Mouse (Mus musculus) lung, embryonic 14.5 days (tissue): ENCODE measurements around the gene E2f6. TPM values are rescaled to one million over a fixed set of nuclear protein-coding genes. Genes with fewer than 3 reads are reported as not detected.

Experiments
- ATAC-seq: fragments of 200-750 bp; cut with Nextera tagmentation; 2 replicates; pipeline ENCODE4 v1.8.0; 2017; ENCODE audit warnings: mild to moderate bottlenecking, moderate TSS enrichment, moderate library complexity; ENCODE audit not compliant: insufficient read depth
- DNase-seq: peaks from one replicate; pipeline ENCODE4 v3.0.0-alpha.2; 2015
- H3K27ac ChIP-seq: fragments of 300-500 bp; sonication (generic); 2 replicates; pipeline ENCODE4 v1.5.1; 2014; ENCODE audit warnings: low read depth, mild to moderate bottlenecking, moderate library complexity
- H3K27me3 ChIP-seq: fragments of 300-500 bp; sonication (generic); 2 replicates; pipeline ENCODE4 v1.6.1; 2014; ENCODE audit warnings: low read length, control low read depth; ENCODE audit not compliant: insufficient read depth
- H3K36me3 ChIP-seq: fragments of 300-500 bp; sonication (generic); 2 replicates; pipeline ENCODE4 v1.6.1; 2014; ENCODE audit warnings: control low read depth; ENCODE audit not compliant: insufficient read depth
- H3K4me1 ChIP-seq: fragments of 300-500 bp; sonication (generic); 2 replicates; pipeline ENCODE4 v1.6.1; 2014; ENCODE audit warnings: antibody characterized with exemption, control low read depth; ENCODE audit not compliant: insufficient read depth
- H3K4me2 ChIP-seq: fragments of 300-500 bp; sonication (generic); 2 replicates; pipeline ENCODE4 v1.6.1; 2014; ENCODE audit warnings: mild to moderate bottlenecking
- H3K4me3 ChIP-seq: fragments of 300-500 bp; sonication (generic); 2 replicates; pipeline ENCODE4 v1.5.1; 2014; ENCODE audit warnings: low read depth, low read length
- H3K9ac ChIP-seq: fragments of 300-500 bp; sonication (generic); 2 replicates; pipeline ENCODE4 v1.6.1; 2014
- H3K9me3 ChIP-seq: fragments of 300-500 bp; sonication (generic); 2 replicates; pipeline ENCODE4 v1.6.1; 2016; ENCODE audit warnings: low read depth, low read length, control low read depth
- CTCF ChIP-seq: IDR thresholded peaks from 2 replicates; pipeline ENCODE4 v1.5.1; 2016; ENCODE audit warnings: antibody characterized with exemption, low read depth
- WGBS: fragments of 180-500 bp; shearing (Covaris S2); extraction: QIAGEN DNeasy Blood & Tissue Kit; methylation state at CpG from one replicate; pipeline ENCODE4 v1.1.7; 2014; 5-methylcytosine and 5-hydroxymethylcytosine counted together
- polyA plus RNA-seq: library from polyadenylated mRNA; unstranded; fragments of >200 nt; fragmentation: Nextera tagmentation; extraction: Ambion mirVana; gene quantifications from 2 replicates; pipeline ENCODE4 v1.2.1, GENCODE M21; 2014

Gene E2f6
- polyA plus RNA-seq, 1 experiment from 2014 or later, result 49.0 TPM

GRCm38 (mm10) chr12:16847204-16847792 is 36.5 kb downstream of the E2f6 start:
- no peak overlapping the region for H3K4me3 ChIP-seq
- H3K9ac ChIP-seq, result no peak overlapping the region
- H3K27me3 ChIP-seq, result no peaks in the 10 kb centered on the region
- ATAC-seq (no peak), DNase-seq (peak; percentile 54)
- 70% methylated on average over 4 of the region's 4 CpGs for WGBS
- no peaks in the 10 kb centered on the region for H3K4me1 ChIP-seq
- no peak overlapping the region for H3K27ac ChIP-seq
- no peak for TF ChIP-seq CTCF
- no peak overlapping the region for H3K4me2 ChIP-seq
- no peaks in the 10 kb centered on the region for H3K9me3 ChIP-seq
- H3K36me3 ChIP-seq, result no peaks in the 10 kb centered on the region

GRCm38 (mm10) chr12:16848501-16848900 is 37.7 kb downstream of the E2f6 start:
- H3K4me2 ChIP-seq, result no peak overlapping the region
- H3K9me3 ChIP-seq, result no peaks in the 10 kb centered on the region
- H3K4me3 ChIP-seq, result no peak overlapping the region
- no peak for ATAC-seq
- no peak overlapping the region for H3K27ac ChIP-seq
- TF ChIP-seq CTCF, result no peak
- WGBS, result 79% methylated on average over 2 of the region's 2 CpGs
- H3K36me3 ChIP-seq, result no peaks in the 10 kb centered on the region
- no peaks in the 10 kb centered on the region for H3K27me3 ChIP-seq
- H3K4me1 ChIP-seq, result no peaks in the 10 kb centered on the region
- DNase-seq, result no peak
- no peak overlapping the region for H3K9ac ChIP-seq

DNA sequence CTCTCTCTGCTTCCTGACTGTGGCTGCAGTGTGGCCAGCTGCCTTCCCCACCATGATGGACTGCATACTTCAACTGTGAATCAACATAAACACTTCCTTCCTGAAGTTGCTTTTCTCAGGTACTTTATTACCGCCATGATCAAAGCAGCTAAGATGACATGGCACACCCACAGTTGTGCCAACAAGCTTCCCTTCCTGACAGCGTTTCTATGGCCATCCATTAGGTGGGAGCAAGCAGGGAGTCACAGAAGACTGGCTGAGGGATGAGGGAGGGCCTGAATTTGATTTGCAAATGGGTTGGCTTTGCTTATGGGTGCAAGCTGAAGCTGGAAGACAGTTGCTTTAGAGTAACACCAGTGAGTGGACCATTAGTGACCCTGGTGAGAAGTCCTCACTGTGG is 39.1 kb downstream of the E2f6 start:
- ATAC-seq, result no peak
- 33% methylated on average over 2 of the region's 2 CpGs for WGBS
- H3K4me3 ChIP-seq, result no peak overlapping the region
- DNase-seq, result peak; percentile 36
- no peak overlapping the region for H3K27ac ChIP-seq
- H3K4me2 ChIP-seq, result no peak overlapping the region
- TF ChIP-seq CTCF, result no peak
- H3K4me1 ChIP-seq, result no peaks in the 10 kb centered on the region
- H3K36me3 ChIP-seq, result no peaks in the 10 kb centered on the region
- H3K27me3 ChIP-seq, result no peaks in the 10 kb centered on the region
- H3K9me3 ChIP-seq, result no peaks in the 10 kb centered on the region
- H3K9ac ChIP-seq, result no peak overlapping the region

DNA sequence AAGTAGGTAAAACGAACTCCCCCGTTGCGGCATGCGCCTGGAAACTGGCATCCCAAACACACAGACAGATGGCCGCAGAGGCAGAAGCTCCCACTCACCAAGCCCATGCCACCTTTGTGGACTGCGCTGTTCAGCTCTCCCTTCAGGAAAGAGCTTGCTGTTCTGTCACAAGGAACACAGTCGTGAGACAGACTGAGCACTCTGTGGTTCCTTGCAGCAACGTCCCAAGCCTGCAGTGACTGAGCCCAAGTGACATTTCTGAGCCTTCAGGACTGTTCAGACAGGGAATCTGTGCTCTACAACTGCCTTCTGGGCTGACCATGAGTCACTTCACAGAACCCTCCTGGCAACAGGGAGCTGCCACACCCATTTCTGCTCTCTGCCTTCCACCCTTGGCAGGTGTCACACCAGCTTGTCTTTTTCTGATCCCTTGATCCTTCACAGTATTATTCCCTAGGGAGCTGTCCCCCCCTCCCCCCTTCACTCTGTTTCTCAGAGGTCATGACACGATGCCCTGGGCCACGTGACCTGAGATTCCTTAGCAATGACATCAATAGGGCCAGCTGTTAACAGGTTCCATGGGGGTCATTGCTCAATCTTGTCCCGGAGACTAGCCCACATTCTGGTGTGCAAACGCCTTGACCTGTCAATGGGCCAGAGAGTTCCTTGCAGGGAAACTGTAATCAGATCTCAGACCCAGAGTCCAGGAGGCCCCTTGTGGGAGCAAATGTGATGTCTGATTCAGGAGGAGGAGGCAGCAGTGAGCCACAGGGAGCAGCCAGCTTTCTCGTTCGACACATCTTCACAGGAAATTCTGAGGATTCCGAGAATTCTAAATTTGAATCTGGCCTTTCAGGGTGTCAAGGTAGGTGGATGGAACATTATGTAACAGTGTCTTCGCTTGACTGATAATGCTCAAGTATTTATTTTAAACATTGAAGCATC is 39.9 kb downstream of the E2f6 start:
- H3K4me2 ChIP-seq, result no peak overlapping the region
- H3K9me3 ChIP-seq, result no peaks in the 10 kb centered on the region
- TF ChIP-seq CTCF, result peak; percentile 36
- H3K36me3 ChIP-seq, result no peaks in the 10 kb centered on the region
- H3K27me3 ChIP-seq, result no peaks in the 10 kb centered on the region
- no peak for ATAC-seq
- 39% methylated on average over 16 of the region's 16 CpGs for WGBS
- no peaks in the 10 kb centered on the region for H3K4me1 ChIP-seq
- no peak overlapping the region for H3K4me3 ChIP-seq
- H3K9ac ChIP-seq, result no peak overlapping the region
- H3K27ac ChIP-seq, result no peak overlapping the region
- DNase-seq, result peak; percentile 42

- no peak overlapping the region for H3K9ac ChIP-seq
- TF ChIP-seq CTCF, result no peak
- 72% methylated on average over 11 of the region's 11 CpGs for WGBS
- H3K4me1 ChIP-seq, result no peaks in the 10 kb centered on the region
- H3K4me2 ChIP-seq, result no peak overlapping the region
- H3K36me3 ChIP-seq, result no peaks in the 10 kb centered on the region
- H3K27ac ChIP-seq, result no peak overlapping the region
- no peak overlapping the region for H3K4me3 ChIP-seq
- H3K27me3 ChIP-seq, result no peaks in the 10 kb centered on the region
- ATAC-seq (no peak), DNase-seq (peak; percentile 65)
- no peaks in the 10 kb centered on the region for H3K9me3 ChIP-seq
Observed at GRCm38 (mm10) chr12:16853431-16854165, 42.8 kb downstream of the E2f6 start.

GRCm38 (mm10) chr12:16855632-16856305 is 45.0 kb downstream of the E2f6 start:
- peak; percentile 72; the same call in 1 of the 2 replicates for ATAC-seq
- DNase-seq, result peak; percentile 69
- Histone ChIP-seq H3K9ac (no peak overlapping the region), H3K4me2 (no peak overlapping the region), H3K4me1 (no peaks in the 10 kb centered on the region), H3K27ac (no peak overlapping the region), H3K27me3 (no peaks in the 10 kb centered on the region), H3K9me3 (no peaks in the 10 kb centered on the region), H3K4me3 (no peak overlapping the region), H3K36me3 (no peaks in the 10 kb centered on the region)
- no peak for TF ChIP-seq CTCF
- 30% methylated on average over 6 of the region's 6 CpGs for WGBS
